Mouse (Mus musculus): ENCODE measurements at regions not wholly inside any gene's neighbourhood (a gene's known extent, or its start where the extent isn't known, plus 50 kb on each side); places are given as distances from the start of the nearest gene placed in this dataset.

- Histone ChIP-seq H3K27me3 (ENCODE audit: control insufficient read depth, insufficient read depth, insufficient read length) (no peaks in the 10 kb centered on the region), H3K36me3 (ENCODE audit: control insufficient read depth, insufficient read depth) (no peaks in the 10 kb centered on the region), H3K4me2 (ENCODE audit: low read depth) (no peak overlapping the region), H3ac (ENCODE audit: control insufficient read depth, insufficient read length) (no peak overlapping the region), H3K79me2 (ENCODE audit: control insufficient read depth, insufficient read depth) (no peaks in the 10 kb centered on the region), H3K4me3 (no peak overlapping the region)
- TF ChIP-seq SRF (IDR thresholded peaks at IDR 0.05; ENCODE audit: control insufficient read depth, insufficient read length, low read depth) (no peak), MYOD1 (IDR thresholded peaks at IDR 0.05; ENCODE audit: control insufficient read depth in 1 of 3, insufficient read length in 2 of 3, low read depth in 2 of 3) (no peak), E2F4 (IDR thresholded peaks at IDR 0.05; ENCODE audit: insufficient read depth) (no peak), REST (IDR thresholded peaks at IDR 0.05; ENCODE audit: insufficient read depth, insufficient read length) (no peak), MYOG (IDR thresholded peaks at IDR 0.05; ENCODE audit: control insufficient read depth in 1 of 3, insufficient read depth in 1 of 3, insufficient read length in 2 of 3, low read depth in 2 of 3) (no peak), USF1 (IDR thresholded peaks at IDR 0.05; ENCODE audit: low read depth) (no peak), CEBPB (IDR thresholded peaks at IDR 0.05; ENCODE audit: insufficient read depth, poor library complexity, severe bottlenecking) (no peak)
Measured at GRCm38 (mm10) chr9:33549395-33549794, 913.4 kb downstream of the Ets1 start.

GRCm38 (mm10) chr9:33571990-33572389 lies 913.7 kb upstream of the Kirrel3 start:
- Histone ChIP-seq H3K27me3 (ENCODE audit: control insufficient read depth, insufficient read depth, insufficient read length) (no peaks in the 10 kb centered on the region), H3ac (ENCODE audit: control insufficient read depth, insufficient read length) (no peak overlapping the region), H3K79me2 (ENCODE audit: control insufficient read depth, insufficient read depth) (no peaks in the 10 kb centered on the region), H3K36me3 (ENCODE audit: control insufficient read depth, insufficient read depth) (no peaks in the 10 kb centered on the region), H3K4me2 (ENCODE audit: low read depth) (no peak overlapping the region), H3K4me3 (no peak overlapping the region)
- no peak for TF ChIP-seq SRF (IDR thresholded peaks at IDR 0.05; ENCODE audit: control insufficient read depth, insufficient read length, low read depth)

- no peak overlapping the region for H3K4me3 ChIP-seq
- H3K36me3 ChIP-seq (ENCODE audit: control insufficient read depth, insufficient read depth) = no peaks in the 10 kb centered on the region
- no peaks in the 10 kb centered on the region for H3K79me2 ChIP-seq (ENCODE audit: control insufficient read depth, insufficient read depth)
- TF ChIP-seq CEBPB (IDR thresholded peaks at IDR 0.05; ENCODE audit: insufficient read depth, poor library complexity, severe bottlenecking) = no peak
- TF ChIP-seq POLR2AphosphoS2 (IDR thresholded peaks at IDR 0.05; ENCODE audit: insufficient read length, low read depth) = no peak
- TF ChIP-seq REST (IDR thresholded peaks at IDR 0.05; ENCODE audit: insufficient read depth, insufficient read length) = no peak
- no peak for TF ChIP-seq MYOD1 (IDR thresholded peaks at IDR 0.05; ENCODE audit: control insufficient read depth in 1 of 3, insufficient read length in 2 of 3, low read depth in 2 of 3)
- no peak for TF ChIP-seq POLR2A (IDR thresholded peaks at IDR 0.05; ENCODE audit: insufficient read length, low read depth)
- TF ChIP-seq USF1 (IDR thresholded peaks at IDR 0.05; ENCODE audit: low read depth) = no peak
- TF ChIP-seq TCF12 (IDR thresholded peaks at IDR 0.05; ENCODE audit: insufficient read depth, poor library complexity, severe bottlenecking) = no peak
- no peak overlapping the region for H3K4me2 ChIP-seq (ENCODE audit: low read depth)
- H3ac ChIP-seq (ENCODE audit: control insufficient read depth, insufficient read length) = no peak overlapping the region
- no peaks in the 10 kb centered on the region for H3K27me3 ChIP-seq (ENCODE audit: control insufficient read depth, insufficient read depth, insufficient read length)
Measured at GRCm38 (mm10) chr9:33611511-33611910, 874.2 kb upstream of the Kirrel3 start.

- Histone ChIP-seq H3K79me2 (ENCODE audit: control insufficient read depth, insufficient read depth) (no peaks in the 10 kb centered on the region), H3ac (ENCODE audit: control insufficient read depth, insufficient read length) (no peak overlapping the region), H3K36me3 (ENCODE audit: control insufficient read depth, insufficient read depth) (no peaks in the 10 kb centered on the region), H3K4me3 (no peak overlapping the region), H3K27me3 (ENCODE audit: control insufficient read depth, insufficient read depth, insufficient read length) (no peaks in the 10 kb centered on the region), H3K4me2 (ENCODE audit: low read depth) (no peak overlapping the region)
- TF ChIP-seq TCF3 (IDR thresholded peaks at IDR 0.05; ENCODE audit: insufficient read length, low read depth) (no peak), E2F4 (IDR thresholded peaks at IDR 0.05; ENCODE audit: insufficient read depth) (no peak), USF1 (IDR thresholded peaks at IDR 0.05; ENCODE audit: low read depth) (no peak), SRF (IDR thresholded peaks at IDR 0.05; ENCODE audit: control insufficient read depth, insufficient read length, low read depth) (no peak)
Measured at GRCm38 (mm10) chr9:33624378-33624777, 861.3 kb upstream of the Kirrel3 start.

GRCm38 (mm10) chr9:33629731-33630473 lies 855.8 kb upstream of the Kirrel3 start:
- no peak overlapping the region for H3K4me3 ChIP-seq
- TF ChIP-seq MYOD1 (IDR thresholded peaks at IDR 0.05; ENCODE audit: control insufficient read depth in 1 of 3, insufficient read length in 2 of 3, low read depth in 2 of 3) (no peak), CEBPB (IDR thresholded peaks at IDR 0.05; ENCODE audit: insufficient read depth, poor library complexity, severe bottlenecking) (no peak), E2F4 (IDR thresholded peaks at IDR 0.05; ENCODE audit: insufficient read depth) (no peak), POLR2AphosphoS2 (IDR thresholded peaks at IDR 0.05; ENCODE audit: insufficient read length, low read depth) (no peak), REST (IDR thresholded peaks at IDR 0.05; ENCODE audit: insufficient read depth, insufficient read length) (no peak), USF1 (IDR thresholded peaks at IDR 0.05; ENCODE audit: low read depth) (no peak), MYOG (IDR thresholded peaks at IDR 0.05; ENCODE audit: control insufficient read depth in 1 of 3, insufficient read depth in 1 of 3, insufficient read length in 2 of 3, low read depth in 2 of 3) (no peak), TCF3 (IDR thresholded peaks at IDR 0.05; ENCODE audit: insufficient read length, low read depth) (no peak), MAX (IDR thresholded peaks at IDR 0.05; ENCODE audit: low read depth) (no peak), TCF12 (IDR thresholded peaks at IDR 0.05; ENCODE audit: insufficient read depth, poor library complexity, severe bottlenecking) (no peak), POLR2A (IDR thresholded peaks at IDR 0.05; ENCODE audit: insufficient read length, low read depth) (no peak), SRF (IDR thresholded peaks at IDR 0.05; ENCODE audit: control insufficient read depth, insufficient read length, low read depth) (no peak)
- H3K36me3 ChIP-seq (ENCODE audit: control insufficient read depth, insufficient read depth) = no peaks in the 10 kb centered on the region
- H3K79me2 ChIP-seq (ENCODE audit: control insufficient read depth, insufficient read depth) = no peaks in the 10 kb centered on the region
- peaks cover 4% of the 10 kb centered on the region for H3K27me3 ChIP-seq (ENCODE audit: control insufficient read depth, insufficient read depth, insufficient read length)
- no peak overlapping the region for H3K4me2 ChIP-seq (ENCODE audit: low read depth)
- no peak overlapping the region for H3ac ChIP-seq (ENCODE audit: control insufficient read depth, insufficient read length)
